Mouse (Mus musculus) ES-E14 (cell line): ENCODE measurements around the gene Olfr518.

Experiments
- HCFC1 ChIP-seq: IDR thresholded peaks from 2 replicates; pipeline ENCODE4 v1.6.1; 2012; ENCODE audit warnings: low read length, inconsistent platforms, borderline replicate concordance; ENCODE audit not compliant: insufficient read depth
- MAFK ChIP-seq: IDR thresholded peaks from 2 replicates; pipeline ENCODE4 v1.6.1; 2014; ENCODE audit warnings: mild to moderate bottlenecking, low read depth, low read length, inconsistent platforms; ENCODE audit not compliant: insufficient read depth

DNA sequence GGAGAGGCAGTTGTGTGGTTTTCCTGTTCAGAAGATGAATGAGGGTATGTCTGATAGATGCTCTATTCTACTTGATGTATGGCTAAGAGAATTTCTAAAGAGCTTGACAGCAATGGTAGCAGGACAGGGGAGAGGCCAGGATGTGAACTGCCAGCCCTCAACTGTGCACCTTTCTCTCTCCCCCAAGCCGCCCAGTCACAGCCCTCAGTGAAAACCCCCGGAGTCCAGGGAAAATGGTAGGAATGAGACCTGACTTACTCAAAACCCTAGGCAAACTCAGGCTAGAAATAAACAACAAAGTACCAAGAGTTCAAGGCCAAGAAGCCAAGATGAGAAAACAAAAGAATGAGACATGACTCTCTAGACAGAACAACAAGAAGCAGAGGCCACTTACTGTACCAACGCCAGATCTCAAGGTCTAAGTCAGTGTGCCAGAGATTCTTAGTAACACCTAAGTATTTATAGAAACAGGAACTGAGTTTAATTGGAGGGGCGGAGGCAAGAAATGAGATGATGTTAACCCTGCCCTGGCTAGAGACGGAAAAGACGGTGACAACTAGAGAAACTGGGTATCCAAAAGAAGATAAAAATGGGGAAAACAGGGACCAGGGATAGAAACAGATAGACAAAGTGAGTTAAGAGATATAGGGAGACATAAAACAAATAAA is 45.1 kb upstream of the Olfr518 start, which contains the start of gene Nlrp10:
- TF ChIP-seq HCFC1 (no peak), MAFK (no peak)
